Mouse (Mus musculus): ENCODE data around the gene Mast4.

- TF ChIP-seq CTCF (IDR thresholded peaks at IDR 0.05) (peak; percentile 22; the same call in 1 of the 2 replicates), POLR2A (IDR thresholded peaks at IDR 0.05; ENCODE audit: insufficient read depth, low read depth, low read length) (no peak)
Observed at GRCm38 (mm10) chr13:103128729-103129128, 205.6 kb downstream of the Mast4 start.

All from heart, adult 2 months (tissue).